Mouse (Mus musculus) cerebellum, adult 2 months (tissue): Measurements from ENCODE around the gene Pappa.

Experiments used
- CTCF ChIP-seq: fragments of 200-500 bp; IDR thresholded peaks from 2 replicates; pipeline ENCODE4 v1.5.1; 2011; ENCODE audit warnings: low read depth, mild to moderate bottlenecking, control low read depth, low read length, moderate library complexity, borderline replicate concordance; ENCODE audit not compliant: insufficient read depth
- POLR2A ChIP-seq: fragments of 200-500 bp; IDR thresholded peaks from 2 replicates; pipeline ENCODE4 v1.6.1; 2011; ENCODE audit warnings: low read length, control low read depth, borderline replicate concordance; ENCODE audit not compliant: insufficient read depth

- TF ChIP-seq CTCF (no peak), POLR2A (no peak)
Observed at GRCm38 (mm10) chr4:65396806-65397205, 272.8 kb downstream of the Pappa start.
